ENCODE assay signal across 8 mouse cellular contexts in the genomic region with DNA sequence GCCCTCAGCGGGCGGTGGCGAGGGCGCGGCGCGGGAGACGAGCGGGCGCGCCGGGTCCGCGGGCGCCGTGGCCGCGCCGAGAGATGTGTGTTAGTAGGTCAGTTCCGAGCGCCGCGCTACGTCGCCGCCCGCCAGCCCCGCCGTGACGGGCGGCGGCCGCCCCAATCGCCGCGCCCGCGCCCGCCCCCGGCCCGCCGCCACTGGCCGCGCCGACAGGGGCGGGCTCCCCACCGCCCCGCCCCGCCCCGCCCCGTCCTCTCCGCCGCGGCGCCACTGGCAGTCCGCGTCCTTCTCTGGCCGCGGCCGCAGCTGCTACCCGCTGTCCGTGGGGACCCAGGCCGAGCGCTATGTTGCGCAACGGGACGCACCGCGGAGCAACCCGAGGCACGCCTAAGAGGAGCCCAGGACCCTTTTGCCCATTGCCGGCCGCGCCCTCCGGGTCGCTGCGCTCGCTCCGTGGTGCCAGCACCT. TPM values are rescaled to one million over a fixed set of nuclear protein-coding genes. Genes with fewer than 3 reads are reported as not detected.
DNase-seq lines count a peak whose midpoint lies in the region; ATAC-seq and TF ChIP-seq lines count a peak whose summit lies in the region.

A gene (minus strand): TSS at position 123 of the 471 bp plus-strand sequence.

- DNase-seq in layer of hippocampus, adult 2 months (ENCODE audit: low spot score in 2 of 2), result peak; percentile 63 to 70
- DNase-seq in layer of hippocampus, adult 9-10 months (ENCODE audit: low spot score), result no peak
- DNase-seq in embryonic facial prominence, embryonic 11.5 days (ENCODE audit: low spot score), result peak; percentile 89
- peak; percentile 76 for DNase-seq in heart, adult 8-10 months (ENCODE audit: low spot score)
- peak; percentile 88 for DNase-seq in kidney, adult 2 months
- peak; percentile 86 for DNase-seq in limb, embryonic 14.5 days (ENCODE audit: low spot score)
- DNase-seq in midbrain, embryonic 14.5 days, result peak; percentile 94
- DNase-seq in spleen, postnatal 14 days (ENCODE audit: low spot score in 2 of 2), result peak; percentile 35 to 37

- peak; percentile 70 for ATAC-seq in embryonic facial prominence, embryonic 11.5 days (replicated peaks; ENCODE audit: insufficient number of reproducible peaks, low FRiP score, low TSS enrichment, low read depth)
- peak; percentile 86 for ATAC-seq in limb, embryonic 14.5 days (ENCODE audit: low FRiP score, low read depth)
- peak; percentile 85 for ATAC-seq in midbrain, embryonic 14.5 days (ENCODE audit: low FRiP score, low TSS enrichment)

- no peaks in the 10 kb centered on the region for H3K9me3 ChIP-seq in embryonic facial prominence, embryonic 11.5 days (replicated peaks; ENCODE audit: control insufficient read depth, low read length)
- H3K9me3 ChIP-seq in limb, embryonic 14.5 days (ENCODE audit: control insufficient read depth, low read length), result no peaks in the 10 kb centered on the region
- H3K9me3 ChIP-seq in midbrain, embryonic 14.5 days (ENCODE audit: control insufficient read depth, low read length), result no peaks in the 10 kb centered on the region

- no peak for TF ChIP-seq CTCF in layer of hippocampus, adult 2 months (conservative IDR thresholded peaks at IDR 0.05)
- TF ChIP-seq CTCF in kidney, adult 2 months (conservative IDR thresholded peaks at IDR 0.05; ENCODE audit: insufficient read depth, insufficient read length, low read depth, low read length), result no peak

- peak within 1 kb of the TSS; percentile 87 for H3K9ac ChIP-seq in embryonic facial prominence, embryonic 11.5 days (replicated peaks; ENCODE audit: low read length)
- peak within 1 kb of the TSS; percentile 86 for H3K9ac ChIP-seq in limb, embryonic 14.5 days (ENCODE audit: low read depth, low read length, severe bottlenecking)
- H3K9ac ChIP-seq in midbrain, embryonic 14.5 days (replicated peaks; ENCODE audit: low read length), result peak within 1 kb of the TSS; percentile 95

- no peaks in the 10 kb centered on the region for H3K36me3 ChIP-seq in embryonic facial prominence, embryonic 11.5 days (replicated peaks; ENCODE audit: control insufficient read depth, insufficient read depth, low read depth, low read length)
- no peaks in the 10 kb centered on the region for H3K36me3 ChIP-seq in kidney, adult 2 months (ENCODE audit: control insufficient read depth, insufficient read depth, low read length)
- no peaks in the 10 kb centered on the region for H3K36me3 ChIP-seq in limb, embryonic 14.5 days (ENCODE audit: control insufficient read depth, insufficient read depth, low read length)
- no peaks in the 10 kb centered on the region for H3K36me3 ChIP-seq in midbrain, embryonic 14.5 days (ENCODE audit: control insufficient read depth, insufficient read depth, low read length)

- H3K4me2 ChIP-seq in embryonic facial prominence, embryonic 11.5 days (ENCODE audit: low read depth, low read length), result peak within 1 kb of the TSS; percentile 97
- H3K4me2 ChIP-seq in limb, embryonic 14.5 days (replicated peaks; ENCODE audit: low read depth, low read length, severe bottlenecking), result peak within 1 kb of the TSS; percentile 99
- peak within 1 kb of the TSS; percentile 98 for H3K4me2 ChIP-seq in midbrain, embryonic 14.5 days (ENCODE audit: low read length)

- H3K27ac ChIP-seq in layer of hippocampus, adult 2 months, result peak within 1 kb of the TSS; percentile 97
- peak within 1 kb of the TSS; percentile 76 for H3K27ac ChIP-seq in embryonic facial prominence, embryonic 11.5 days (replicated peaks; ENCODE audit: low read depth, low read length)
- H3K27ac ChIP-seq in kidney, adult 2 months (ENCODE audit: insufficient read depth, low read depth, low read length), result peak within 1 kb of the TSS; percentile 78
- H3K27ac ChIP-seq in limb, embryonic 14.5 days (replicated peaks; ENCODE audit: low read depth, low read length), result peak within 1 kb of the TSS; percentile 92
- H3K27ac ChIP-seq in midbrain, embryonic 14.5 days (replicated peaks; ENCODE audit: low read depth, low read length), result peak within 1 kb of the TSS; percentile 97

- H3K4me3 ChIP-seq in layer of hippocampus, adult 2 months, result peak within 1 kb of the TSS; percentile 80
- peak within 1 kb of the TSS; percentile 89 for H3K4me3 ChIP-seq in embryonic facial prominence, embryonic 11.5 days (ENCODE audit: low read depth, low read length)
- H3K4me3 ChIP-seq in kidney, adult 2 months (ENCODE audit: insufficient read depth, low read depth, low read length), result peak within 1 kb of the TSS; percentile 77
- peak within 1 kb of the TSS; percentile 92 for H3K4me3 ChIP-seq in limb, embryonic 14.5 days (replicated peaks; ENCODE audit: low read length)
- H3K4me3 ChIP-seq in midbrain, embryonic 14.5 days (replicated peaks; ENCODE audit: low read depth, low read length), result peak within 1 kb of the TSS; percentile 83

- H3K4me1 ChIP-seq in embryonic facial prominence, embryonic 11.5 days (ENCODE audit: control insufficient read depth, insufficient read depth, low read length), result peaks cover 5% of the 10 kb centered on the region
- H3K4me1 ChIP-seq in kidney, adult 2 months (ENCODE audit: control insufficient read depth, insufficient read depth, low read length), result peaks cover 24% of the 10 kb centered on the region
- peaks cover 23% of the 10 kb centered on the region; the same call in 1 of the 2 replicates for H3K4me1 ChIP-seq in limb, embryonic 14.5 days (ENCODE audit: control insufficient read depth, insufficient read depth, low read length)
- peaks cover 31% of the 10 kb centered on the region for H3K4me1 ChIP-seq in midbrain, embryonic 14.5 days (ENCODE audit: control insufficient read depth, insufficient read depth, low read length)

- H3K27me3 ChIP-seq in embryonic facial prominence, embryonic 11.5 days (ENCODE audit: control insufficient read depth, insufficient read depth, low read length), result no peaks in the 10 kb centered on the region
- H3K27me3 ChIP-seq in kidney, adult 2 months (replicated peaks; ENCODE audit: control insufficient read depth, insufficient read depth, low read length), result no peaks in the 10 kb centered on the region
- H3K27me3 ChIP-seq in limb, embryonic 14.5 days (ENCODE audit: control insufficient read depth, insufficient read depth, low read length), result peaks cover 7% of the 10 kb centered on the region; the same call in 1 of the 2 replicates
- H3K27me3 ChIP-seq in midbrain, embryonic 14.5 days (ENCODE audit: control insufficient read depth, insufficient read depth, low read length), result peaks cover 3% of the 10 kb centered on the region; the same call in 1 of the 2 replicates

- 0% methylated on average over 41 of the region's 79 CpGs for WGBS in embryonic facial prominence, embryonic 11.5 days
- WGBS in kidney, adult 2 months, result under 1% methylated on average over 64 of the region's 79 CpGs
- 0% methylated on average over 19 of the region's 79 CpGs for WGBS in limb, embryonic 14.5 days
- WGBS in midbrain, embryonic 14.5 days, result 0% methylated on average over 44 of the region's 79 CpGs

- TF ChIP-seq POLR2A in kidney, adult 2 months (IDR thresholded peaks at IDR 0.05; ENCODE audit: low read depth, low read length), result peak; percentile 16
- TF ChIP-seq POLR2A in limb, embryonic 14.5 days (IDR thresholded peaks at IDR 0.05; ENCODE audit: borderline replicate concordance, extremely low read depth, insufficient read depth, insufficient read length), result peak; percentile 77; the same call in 1 of the 2 replicates

RNA-seq across cellular contexts. Expression of the gene that starts here (rescaled TPM):
- 10 to 100 TPM; 14.2 to 14.7 TPM for total RNA-seq in layer of hippocampus, adult 2 months (2021)
- polyA plus RNA-seq in embryonic facial prominence, embryonic 11.5 days (2014; fragmentation: Nextera tagmentation; extraction: Ambion mirVana), result 23.9 and 25.4 TPM in 2 replicates
- total RNA-seq in heart, adult 8-10 months (2022), result 10 to 100 TPM; 11.5 to 23.7 (median 13.9) TPM
- 4.0 and 4.2 TPM in 2 replicates for polyA plus RNA-seq in kidney, adult 2 months (2012; rRNA removed)
- polyA plus RNA-seq in limb, embryonic 14.5 days (2012; rRNA removed), result 8.2 and 9.2 TPM in 2 replicates
- polyA plus RNA-seq in limb, embryonic 14.5 days (2014; fragmentation: Nextera tagmentation; extraction: Ambion mirVana), result 26.8 and 29.5 TPM in 2 replicates
- polyA plus RNA-seq in midbrain, embryonic 14.5 days (2014; fragmentation: Nextera tagmentation; extraction: Ambion mirVana), result 44.8 and 49.5 TPM in 2 replicates
